In genomic region chr19:31076106-31076505, GRCm38 (mm10) we compare ENCODE assay signal across 16 mouse cellular contexts.
"Had no signal": no experiment of that assay in that cellular context is flagged by ENCODE, and none has a peak within 500 bp of the region (broad histone marks: within the 10 kb centered on the region; RNA-seq: fewer than 3 reads in every experiment).

No protein-coding gene starts in this region.

- DNase-seq: heart, postnatal 10 days; heart, postnatal 14 days; heart, postnatal 36 days; heart, postnatal 4 days; kidney, adult 11 months; kidney, adult 18-20 months; kidney, adult 2 months; kidney, adult 8-10 months; kidney, adult 9 months; kidney, postnatal 10 days; kidney, postnatal 14 days; kidney, postnatal 25 days; kidney, postnatal 36 days; kidney, postnatal 4 days; layer of hippocampus, adult 9-11 months; layer of hippocampus, postnatal 36 days had no signal
